Mouse (Mus musculus) G1E (cell line): Measurements from ENCODE around the gene Myl7. TPM values are rescaled to one million over a fixed set of nuclear protein-coding genes. Genes with fewer than 3 reads are reported as not detected.

Experiments
- ATAC-seq: 2 replicates; pipeline ENCODE4 v1.8.0; 2016; ENCODE audit warnings: mild to moderate bottlenecking; ENCODE audit not compliant: insufficient number of reproducible peaks, poor library complexity, low FRiP score, severe bottlenecking; ENCODE audit errors: extremely low read depth
- DNase-seq: peaks from one replicate; pipeline ENCODE4 v3.0.0; 2012; ENCODE audit warnings: low spot score
- H3K27me3 ChIP-seq: 2 replicates; pipeline ENCODE4 v1.6.1; 2012; ENCODE audit warnings: mild to moderate bottlenecking, low read length, inconsistent platforms; ENCODE audit not compliant: insufficient read depth
- H3K36me3 ChIP-seq: replicated peaks from 2 replicates; pipeline ENCODE3; 2012; ENCODE audit warnings: mild to moderate bottlenecking, inconsistent platforms
- H3K4me1 ChIP-seq: 2 replicates; pipeline ENCODE4 v1.6.1; 2012; ENCODE audit warnings: low read depth, low read length, inconsistent platforms, mixed read lengths; ENCODE audit not compliant: insufficient read depth
- H3K4me3 ChIP-seq: 2 replicates; pipeline ENCODE4 v1.5.1; 2012; ENCODE audit warnings: low read depth, mild to moderate bottlenecking, inconsistent platforms, low read length, moderate library complexity, mixed read lengths
- H3K9me3 ChIP-seq: replicated peaks from 2 replicates; pipeline ENCODE4 v1.6.1; 2012; ENCODE audit warnings: inconsistent platforms
- CTCF ChIP-seq: IDR thresholded peaks from 2 replicates; pipeline ENCODE4 v1.5.1; 2012; ENCODE audit warnings: low read depth, low read length, inconsistent platforms, mixed read lengths
- GATA1 ChIP-seq: IDR thresholded peaks from 2 replicates; pipeline ENCODE4 v1.6.1; 2012; ENCODE audit warnings: borderline replicate concordance, low read length, inconsistent platforms, mixed read lengths
- GATA2 ChIP-seq: IDR thresholded peaks from 2 replicates; pipeline ENCODE4 v1.6.1; 2012; ENCODE audit warnings: low read depth, low read length, inconsistent platforms, borderline replicate concordance
- POLR2AphosphoS5 ChIP-seq: IDR thresholded peaks from 2 replicates; pipeline ENCODE4 v1.6.1; 2012; ENCODE audit warnings: low read depth, low read length, inconsistent platforms; ENCODE audit not compliant: insufficient replicate concordance
- TAL1 ChIP-seq: conservative IDR thresholded peaks from 2 replicates; pipeline ENCODE4 v1.6.1; 2012; ENCODE audit warnings: low read depth, low read length, inconsistent platforms, mixed read lengths
- polyA plus RNA-seq: library from polyadenylated mRNA; stranded (reverse); fragments of >175 nt; gene quantifications from 2 replicates; pipeline ENCODE4 v1.2.3, GENCODE M21; 2012
- total RNA-seq, 2 experiments: library from RNA; stranded (forward) in 1 of 2; stranded (reverse) in 1 of 2; fragments of 200-1000 nt in 1 of 2; fragments of >200 nt in 1 of 2; fragmentation: Nextera tagmentation in 1 of 2; gene quantifications; 2 replicates each; pipeline ENCODE4 v1.2.3; 2014 to 2017

Gene Myl7
- total and polyA plus RNA-seq, 3 experiments, result not detected

- TF ChIP-seq CTCF, result no peak
- TF ChIP-seq POLR2AphosphoS5, result no peak
- no peak for TF ChIP-seq GATA1
- no peak for TF ChIP-seq GATA2
- TF ChIP-seq TAL1, result no peak
- Histone ChIP-seq H3K27me3 (peaks cover 6% of the 10 kb centered on the region), H3K4me3 (no peak overlapping the region), H3K4me1 (no peaks in the 10 kb centered on the region), H3K9me3 (no peaks in the 10 kb centered on the region), H3K36me3 (no peaks in the 10 kb centered on the region)
- ATAC-seq (no peak), DNase-seq (no peak)
Observed at GRCm38 (mm10) chr11:5926696-5927220, 28.2 kb upstream of the Myl7 start.

- ATAC-seq, result no peak
- Histone ChIP-seq H3K4me3 (no peak overlapping the region), H3K27me3 (peaks cover 2% of the 10 kb centered on the region; the same call in 1 of the 2 replicates), H3K9me3 (no peaks in the 10 kb centered on the region), H3K4me1 (no peaks in the 10 kb centered on the region; the same call in 1 of the 2 replicates), H3K36me3 (no peaks in the 10 kb centered on the region)
- DNase-seq, result no peak
- no peak for TF ChIP-seq POLR2AphosphoS5
- no peak for TF ChIP-seq TAL1
- no peak for TF ChIP-seq GATA2
- TF ChIP-seq CTCF, result no peak
- no peak for TF ChIP-seq GATA1
Observed at GRCm38 (mm10) chr11:5924699-5925098, 26.1 kb upstream of the Myl7 start.

GRCm38 (mm10) chr11:5920323-5920960, 21.9 kb upstream of the Myl7 start:
- DNase-seq (no peak), ATAC-seq (no peak)
- H3K9me3 ChIP-seq, result no peaks in the 10 kb centered on the region
- H3K36me3 ChIP-seq, result no peaks in the 10 kb centered on the region
- peaks cover 4% of the 10 kb centered on the region for H3K4me1 ChIP-seq
- no peak overlapping the region for H3K4me3 ChIP-seq
- TF ChIP-seq GATA2 (no peak), CTCF (no peak), GATA1 (no peak), POLR2AphosphoS5 (no peak), TAL1 (no peak)
- H3K27me3 ChIP-seq, result peaks cover 7% of the 10 kb centered on the region

- H3K36me3 ChIP-seq, result no peaks in the 10 kb centered on the region
- no peak overlapping the region for H3K4me3 ChIP-seq
- no peak for TF ChIP-seq GATA1
- no peak for TF ChIP-seq TAL1
- TF ChIP-seq CTCF, result no peak
- TF ChIP-seq POLR2AphosphoS5, result no peak
- TF ChIP-seq GATA2, result no peak
- no peaks in the 10 kb centered on the region for H3K9me3 ChIP-seq
- H3K27me3 ChIP-seq, result peaks cover 5% of the 10 kb centered on the region; the same call in 1 of the 2 replicates
- peaks cover 4% of the 10 kb centered on the region for H3K4me1 ChIP-seq
- ATAC-seq (no peak), DNase-seq (no peak)
Observed at GRCm38 (mm10) chr11:5919606-5920005, 21.0 kb upstream of the Myl7 start.

GRCm38 (mm10) chr11:5918111-5918510, 19.5 kb upstream of the Myl7 start:
- Histone ChIP-seq H3K36me3 (no peaks in the 10 kb centered on the region), H3K4me1 (peaks cover 4% of the 10 kb centered on the region), H3K4me3 (no peak overlapping the region), H3K9me3 (no peaks in the 10 kb centered on the region), H3K27me3 (peaks cover 9% of the 10 kb centered on the region)
- ATAC-seq, result no peak
- TF ChIP-seq GATA2, result no peak
- no peak for TF ChIP-seq TAL1
- no peak for TF ChIP-seq GATA1
- no peak for TF ChIP-seq CTCF
- DNase-seq, result no peak

GRCm38 (mm10) chr11:5916178-5916548, 17.6 kb upstream of the Myl7 start:
- DNase-seq (no peak), ATAC-seq (no peak; the same call in 1 of the 2 replicates)
- no peak overlapping the region for H3K4me3 ChIP-seq
- H3K4me1 ChIP-seq, result peaks cover 4% of the 10 kb centered on the region
- H3K9me3 ChIP-seq, result no peaks in the 10 kb centered on the region
- H3K27me3 ChIP-seq, result peaks cover 13% of the 10 kb centered on the region
- no peaks in the 10 kb centered on the region for H3K36me3 ChIP-seq
- no peak for TF ChIP-seq GATA1
- no peak for TF ChIP-seq CTCF
